Mouse (Mus musculus) thymus, adult 2 months (tissue): ENCODE results near the gene Smap1.

Source experiments
- CTCF ChIP-seq: fragments of 200-500 bp; IDR thresholded peaks from 2 replicates; pipeline ENCODE4 v1.5.1; 2012; ENCODE audit warnings: mild to moderate bottlenecking, control low read depth, low read length, moderate library complexity, borderline replicate concordance; ENCODE audit not compliant: control insufficient read depth, poor library complexity, insufficient read depth; ENCODE audit errors: extremely low read depth
- POLR2A ChIP-seq: fragments of 200-500 bp; IDR thresholded peaks from 2 replicates; pipeline ENCODE4 v1.6.1; 2012; ENCODE audit warnings: mild to moderate bottlenecking, low read length, control low read depth, moderate library complexity; ENCODE audit not compliant: control insufficient read depth, poor library complexity, insufficient read depth; ENCODE audit errors: extremely low read depth

- no peak for TF ChIP-seq POLR2A
- no peak for TF ChIP-seq CTCF
Measured at GRCm38 (mm10) chr1:23846044-23846680, 76.0 kb downstream of the Smap1 start.
